Mouse (Mus musculus) G1E (cell line): ENCODE results near the gene Rbm38. TPM values are rescaled to one million over a fixed set of nuclear protein-coding genes. Genes with fewer than 3 reads are reported as not detected.
A peak's percentile ranks its signal among the peaks of the same experiment; 100 is the strongest.

ENCODE experiments used
- ATAC-seq: 2 replicates; pipeline ENCODE4 v1.8.0; 2016; ENCODE audit warnings: mild to moderate bottlenecking; ENCODE audit not compliant: insufficient number of reproducible peaks, poor library complexity, low FRiP score, severe bottlenecking; ENCODE audit errors: extremely low read depth
- DNase-seq: peaks from one replicate; pipeline ENCODE4 v3.0.0; 2012; ENCODE audit warnings: low spot score
- H3K27me3 ChIP-seq: 2 replicates; pipeline ENCODE4 v1.6.1; 2012; ENCODE audit warnings: mild to moderate bottlenecking, low read length, inconsistent platforms; ENCODE audit not compliant: insufficient read depth
- H3K36me3 ChIP-seq: replicated peaks from 2 replicates; pipeline ENCODE3; 2012; ENCODE audit warnings: mild to moderate bottlenecking, inconsistent platforms
- H3K4me1 ChIP-seq: 2 replicates; pipeline ENCODE4 v1.6.1; 2012; ENCODE audit warnings: low read depth, low read length, inconsistent platforms, mixed read lengths; ENCODE audit not compliant: insufficient read depth
- H3K4me3 ChIP-seq: 2 replicates; pipeline ENCODE4 v1.5.1; 2012; ENCODE audit warnings: low read depth, mild to moderate bottlenecking, inconsistent platforms, low read length, moderate library complexity, mixed read lengths
- H3K9me3 ChIP-seq: replicated peaks from 2 replicates; pipeline ENCODE4 v1.6.1; 2012; ENCODE audit warnings: inconsistent platforms
- CTCF ChIP-seq: IDR thresholded peaks from 2 replicates; pipeline ENCODE4 v1.5.1; 2012; ENCODE audit warnings: low read depth, low read length, inconsistent platforms, mixed read lengths
- GATA1 ChIP-seq: IDR thresholded peaks from 2 replicates; pipeline ENCODE4 v1.6.1; 2012; ENCODE audit warnings: borderline replicate concordance, low read length, inconsistent platforms, mixed read lengths
- GATA2 ChIP-seq: IDR thresholded peaks from 2 replicates; pipeline ENCODE4 v1.6.1; 2012; ENCODE audit warnings: low read depth, low read length, inconsistent platforms, borderline replicate concordance
- POLR2AphosphoS5 ChIP-seq: IDR thresholded peaks from 2 replicates; pipeline ENCODE4 v1.6.1; 2012; ENCODE audit warnings: low read depth, low read length, inconsistent platforms; ENCODE audit not compliant: insufficient replicate concordance
- TAL1 ChIP-seq: conservative IDR thresholded peaks from 2 replicates; pipeline ENCODE4 v1.6.1; 2012; ENCODE audit warnings: low read depth, low read length, inconsistent platforms, mixed read lengths
- polyA plus RNA-seq: library from polyadenylated mRNA; stranded (reverse); fragments of >175 nt; gene quantifications from 2 replicates; pipeline ENCODE4 v1.2.3, GENCODE M21; 2012
- total RNA-seq, 2 experiments: library from RNA; stranded (forward) in 1 of 2; stranded (reverse) in 1 of 2; fragments of 200-1000 nt in 1 of 2; fragments of >200 nt in 1 of 2; fragmentation: Nextera tagmentation in 1 of 2; gene quantifications; 2 replicates each; pipeline ENCODE4 v1.2.3; 2014 to 2017

The Rbm38 gene
- total and polyA plus RNA-seq, 3 experiments: 36.0 to 737 (median 342) TPM

DNA sequence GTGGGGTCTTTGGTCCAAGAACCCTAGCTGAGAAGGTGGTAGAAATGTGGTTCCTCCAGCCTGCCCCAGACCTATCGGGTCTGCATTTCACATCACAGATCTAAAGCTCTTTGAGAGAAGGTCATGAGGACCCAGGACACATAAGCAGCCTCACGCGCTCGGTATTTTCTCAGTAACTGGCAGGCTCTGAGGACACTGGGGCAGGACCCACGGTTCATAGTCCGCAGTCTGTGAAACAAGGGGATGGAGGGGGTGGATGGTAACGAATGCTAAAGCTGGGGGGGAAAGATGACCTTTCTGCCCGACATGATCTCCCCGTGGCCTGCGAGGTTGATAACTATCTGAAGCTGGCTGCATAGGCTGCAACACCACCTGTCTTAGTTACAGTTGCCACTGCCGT is 22.6 kb upstream of the Rbm38 start:
- no peak for DNase-seq
- Histone ChIP-seq H3K36me3 (peaks cover 23% of the 10 kb centered on the region), H3K4me1 (peaks cover 25% of the 10 kb centered on the region), H3K27me3 (peaks cover 15% of the 10 kb centered on the region), H3K9me3 (no peaks in the 10 kb centered on the region), H3K4me3 (no peak overlapping the region)
- TF ChIP-seq GATA1 (no peak), POLR2AphosphoS5 (no peak), TAL1 (no peak), GATA2 (no peak), CTCF (no peak)
- no peak for ATAC-seq

DNA sequence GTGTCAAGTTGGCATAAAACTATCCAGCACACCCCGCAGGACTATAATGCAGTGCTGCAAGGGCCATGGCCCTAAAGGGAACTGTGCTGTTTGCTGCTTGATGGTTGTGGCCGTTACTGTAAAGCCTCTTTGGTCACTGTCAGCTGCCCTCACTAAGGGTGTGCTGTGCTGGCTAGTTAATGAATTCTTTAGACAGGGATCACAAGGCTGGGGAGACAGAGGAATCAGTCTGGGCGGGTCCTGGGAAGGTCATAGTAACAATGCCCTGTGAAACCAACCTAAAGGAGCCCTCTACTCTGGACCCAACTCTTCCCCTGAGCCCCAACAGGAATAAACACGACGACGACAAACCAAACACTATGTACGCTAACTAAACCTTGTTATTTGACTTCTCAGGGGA is 21.8 kb upstream of the Rbm38 start:
- TF ChIP-seq POLR2AphosphoS5 (no peak), TAL1 (no peak), GATA1 (no peak), GATA2 (no peak), CTCF (no peak)
- no peak for ATAC-seq

DNA sequence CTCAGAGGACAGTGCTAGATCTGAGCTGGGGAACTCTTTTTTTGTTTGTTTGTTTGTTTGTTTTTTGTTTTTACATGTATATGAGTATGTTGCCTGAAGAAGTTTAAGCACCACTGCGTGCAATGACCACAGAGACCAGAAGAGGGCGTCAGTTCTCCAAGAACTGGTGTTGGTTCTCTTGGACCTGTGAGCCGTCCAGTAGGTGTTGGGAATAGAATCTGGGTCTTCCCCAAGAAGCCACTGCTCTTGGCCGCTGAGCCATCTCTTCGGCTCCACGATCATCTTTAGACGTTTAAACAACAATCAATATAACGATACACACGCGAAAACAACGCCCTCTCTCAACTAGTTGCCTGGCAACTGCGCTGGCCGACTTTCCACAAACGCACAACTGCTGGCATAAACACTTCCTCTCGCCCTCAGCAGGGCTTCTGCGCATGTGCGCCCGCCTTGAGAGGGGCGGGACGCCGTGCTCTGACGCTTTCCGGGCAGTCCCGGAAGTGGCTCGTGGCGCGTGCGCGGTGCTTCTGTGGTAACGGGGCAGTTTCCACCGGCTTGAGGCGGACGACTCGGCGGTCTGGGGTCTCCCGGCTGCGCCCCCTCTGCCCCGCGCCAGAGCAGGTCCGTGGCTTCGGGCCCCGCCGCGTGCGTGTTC is 20.5 kb upstream of the Rbm38 start, which contains the start of gene Rae1:
TSS of gene Rae1 (plus strand) at position 488 of the 655 bp plus-strand sequence.
- Histone ChIP-seq H3K27me3 (peaks cover 9% of the 10 kb centered on the region), H3K36me3 (peaks cover 43% of the 10 kb centered on the region), H3K9me3 (no peaks in the 10 kb centered on the region), H3K4me3 (peak within 1 kb of the TSS; percentile 92), H3K4me1 (peaks cover 41% of the 10 kb centered on the region)
- DNase-seq: peak; percentile 82
- ATAC-seq: peak; percentile 90
- TF ChIP-seq TAL1 (no peak), CTCF (peak; percentile 76)

More for the DNA sequence above, 21.8 kb upstream of the Rbm38 start:
- Histone ChIP-seq H3K4me1 (peaks cover 29% of the 10 kb centered on the region), H3K4me3 (no peak overlapping the region), H3K27me3 (peaks cover 12% of the 10 kb centered on the region), H3K9me3 (no peaks in the 10 kb centered on the region), H3K36me3 (peaks cover 31% of the 10 kb centered on the region)
- no peak for DNase-seq

DNA sequence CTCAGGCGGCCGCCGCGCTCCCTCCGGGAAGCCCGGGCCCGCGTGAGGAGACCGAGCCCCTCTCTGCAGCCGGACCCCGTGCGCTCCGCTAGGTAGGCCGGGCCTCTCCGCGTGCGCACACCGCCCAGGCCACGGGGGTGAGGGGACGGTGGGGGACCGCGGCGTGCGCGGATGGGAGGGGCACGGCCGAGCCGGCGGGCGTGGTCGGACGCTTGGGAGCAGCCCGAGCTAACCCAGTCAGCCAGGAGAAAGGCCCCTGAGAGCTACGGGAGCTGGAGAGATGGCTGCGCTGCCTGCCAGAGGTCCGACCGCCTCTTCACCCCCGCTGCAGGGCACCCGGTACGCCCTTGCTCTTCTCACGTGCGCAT is 20.0 kb upstream of the Rbm38 start:
- Histone ChIP-seq H3K9me3 (no peaks in the 10 kb centered on the region), H3K4me3 (peak overlapping the region; percentile 92), H3K4me1 (peaks cover 41% of the 10 kb centered on the region), H3K27me3 (peaks cover 9% of the 10 kb centered on the region), H3K36me3 (peaks cover 49% of the 10 kb centered on the region)
- DNase-seq (peak; percentile 89), ATAC-seq (peak; percentile 28)
- TF ChIP-seq TAL1 (no peak), CTCF (no peak), GATA2 (no peak), POLR2AphosphoS5 (no peak), GATA1 (no peak)

DNA sequence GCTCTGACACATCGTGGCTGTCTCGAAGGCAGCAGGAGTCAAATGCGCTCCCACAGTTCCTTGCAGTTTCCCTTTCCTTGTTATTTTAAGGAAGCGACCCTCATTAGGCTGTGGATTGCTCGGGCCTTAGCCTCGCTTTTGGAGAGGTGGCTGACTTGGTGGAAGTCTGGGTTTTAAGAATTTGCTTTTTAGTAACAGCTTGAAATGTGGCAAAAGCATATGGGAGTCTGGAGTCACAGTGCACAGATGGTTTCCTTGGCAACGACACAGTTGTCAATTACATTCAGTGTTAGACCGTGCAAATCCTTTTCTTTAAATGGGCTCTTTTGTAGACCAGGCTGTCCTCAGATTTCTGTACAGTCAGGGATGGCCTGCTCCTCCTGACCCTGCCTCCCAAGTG is 19.4 kb upstream of the Rbm38 start:
- Histone ChIP-seq H3K9me3 (no peaks in the 10 kb centered on the region), H3K4me3 (peak overlapping the region; percentile 92), H3K4me1 (peaks cover 41% of the 10 kb centered on the region), H3K36me3 (peaks cover 55% of the 10 kb centered on the region), H3K27me3 (peaks cover 9% of the 10 kb centered on the region)
- ATAC-seq: no peak
- no peak for DNase-seq
- TF ChIP-seq GATA1 (no peak), POLR2AphosphoS5 (no peak), GATA2 (no peak), CTCF (no peak), TAL1 (no peak)

DNA sequence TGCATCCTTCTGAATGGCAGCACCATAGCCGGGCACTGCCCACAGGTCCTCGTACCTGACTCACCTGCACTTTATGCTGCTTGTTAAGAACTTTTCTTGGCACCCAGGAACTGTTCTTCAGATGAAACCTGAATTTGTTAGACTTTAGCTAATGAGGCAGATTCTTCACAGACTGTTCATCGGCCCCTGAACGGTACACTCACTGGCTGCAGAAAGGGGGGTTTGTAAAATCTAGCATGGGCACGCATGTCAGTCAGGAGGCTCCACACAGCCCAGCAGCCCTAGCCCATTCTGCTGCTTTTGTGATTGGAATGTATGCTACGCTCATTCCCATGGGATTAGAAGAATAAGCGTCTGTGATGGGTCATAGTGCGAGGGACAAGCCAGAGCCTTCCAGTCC is 16.6 kb upstream of the Rbm38 start:
- H3K4me1 ChIP-seq: peaks cover 44% of the 10 kb centered on the region
- H3K27me3 ChIP-seq: no peaks in the 10 kb centered on the region
- no peak overlapping the region for H3K4me3 ChIP-seq
- no peaks in the 10 kb centered on the region for H3K9me3 ChIP-seq
- DNase-seq (no peak), ATAC-seq (no peak)
- TF ChIP-seq POLR2AphosphoS5: no peak
- TF ChIP-seq GATA1: no peak
- TF ChIP-seq CTCF: no peak
- TF ChIP-seq TAL1: no peak
- no peak for TF ChIP-seq GATA2
- H3K36me3 ChIP-seq: peaks cover 83% of the 10 kb centered on the region
